Mouse (Mus musculus): ENCODE results near the gene Tmem151b. TPM values are rescaled to one million over a fixed set of nuclear protein-coding genes. Genes with fewer than 3 reads are reported as not detected.

Tmem151b gene
- polyA plus RNA-seq, 1 experiment from 2014 or later = 25.5 TPM

- no peaks in the 10 kb centered on the region for H3K9me3 ChIP-seq
- peaks cover 41% of the 10 kb centered on the region for H3K27me3 ChIP-seq
- H3K36me3 ChIP-seq = peaks cover 32% of the 10 kb centered on the region
- peak; percentile 74 for ATAC-seq
- H3K4me3 ChIP-seq (replicated peaks) = peak overlapping the region; percentile 87
- 2% methylated on average over 43 of the region's 68 CpGs for WGBS
- H3K4me2 ChIP-seq (replicated peaks) = peak overlapping the region; percentile 68
- peak overlapping the region; percentile 99 for H3K9ac ChIP-seq (replicated peaks)
- peak overlapping the region; percentile 96 for H3K27ac ChIP-seq
- H3K4me1 ChIP-seq (replicated peaks) = peaks cover 63% of the 10 kb centered on the region
These were observed 650 bp downstream of the Tmem151b start for GRCm38 (mm10) chr17:45548541-45549512.

DNA sequence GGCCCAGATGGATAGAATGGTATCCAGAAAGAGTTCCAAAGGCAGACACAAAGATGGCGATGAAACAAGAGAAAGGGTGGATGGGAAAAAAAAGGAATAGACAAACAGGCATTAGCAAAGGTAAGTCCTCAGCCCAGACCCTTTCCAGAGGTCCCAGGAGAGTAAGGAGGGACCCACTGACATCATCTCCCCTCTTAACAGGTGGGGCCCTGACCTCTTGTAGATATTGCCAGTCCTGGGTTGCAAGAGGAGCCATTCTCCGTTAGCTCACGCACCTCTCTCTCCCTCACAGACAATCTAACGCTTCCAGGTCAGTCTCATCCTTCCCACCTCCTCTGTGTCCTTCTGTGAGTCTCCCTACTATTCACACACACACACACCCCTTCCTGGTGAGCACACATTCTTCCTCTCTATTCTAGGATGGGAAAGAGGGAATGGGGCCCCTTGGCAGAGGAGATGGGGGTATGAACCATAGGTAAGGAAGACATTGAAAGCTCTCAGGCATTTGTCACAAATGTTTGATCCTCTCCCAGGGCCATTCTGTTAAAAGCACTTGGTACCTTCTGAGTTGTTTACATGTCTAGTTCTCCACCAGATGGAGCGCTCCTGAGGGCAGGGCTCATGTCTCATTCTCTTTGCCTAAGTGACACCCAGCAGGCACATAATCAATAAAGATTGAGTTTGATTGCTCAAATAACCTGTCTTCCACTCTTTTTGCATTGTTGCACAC is 1.9 kb downstream of the Tmem151b start:
- H3K27me3 ChIP-seq = peaks cover 50% of the 10 kb centered on the region
- 75% methylated on average over 5 of the region's 5 CpGs for WGBS

DNA sequence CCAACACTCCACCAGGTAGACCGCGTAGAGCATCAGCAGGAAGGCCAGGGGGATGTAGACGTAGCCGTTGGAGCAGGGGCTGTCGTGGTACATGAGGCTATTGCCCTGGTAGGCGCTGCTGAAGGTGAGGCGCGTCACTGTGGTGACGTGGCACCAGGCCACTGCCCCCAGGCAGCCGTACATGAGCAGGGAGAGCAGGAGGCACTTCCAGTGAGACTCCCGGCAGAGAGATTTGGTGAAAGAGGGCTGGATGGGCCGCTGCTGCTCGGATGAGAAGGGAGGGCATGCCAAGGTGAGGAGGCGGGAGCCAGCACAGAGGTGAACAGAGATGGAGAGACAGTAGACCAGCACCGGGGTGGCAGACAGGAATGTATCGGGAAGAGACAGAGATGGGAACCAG is 2.5 kb downstream of the Tmem151b start:
- Histone ChIP-seq H3K27me3 (peaks cover 52% of the 10 kb centered on the region), H3K4me1 (replicated peaks) (peaks cover 70% of the 10 kb centered on the region), H3K36me3 (peaks cover 35% of the 10 kb centered on the region), H3K4me2 (replicated peaks) (peak overlapping the region; percentile 7; the same call in 1 of the 2 replicates), H3K9ac (replicated peaks) (peak overlapping the region; percentile 28; the same call in 1 of the 2 replicates), H3K9me3 (no peaks in the 10 kb centered on the region), H3K4me3 (replicated peaks) (no peak overlapping the region), H3K27ac (no peak overlapping the region)
- ATAC-seq = no peak
- 69% methylated on average over 16 of the region's 16 CpGs for WGBS

More for the DNA sequence above, 1.9 kb downstream of the Tmem151b start:
- Histone ChIP-seq H3K4me1 (replicated peaks) (peaks cover 72% of the 10 kb centered on the region), H3K27ac (no peak overlapping the region), H3K4me2 (replicated peaks) (peak overlapping the region; percentile 68), H3K36me3 (peaks cover 35% of the 10 kb centered on the region), H3K9ac (replicated peaks) (no peak overlapping the region; the same call in 1 of the 2 replicates), H3K9me3 (no peaks in the 10 kb centered on the region), H3K4me3 (replicated peaks) (peak overlapping the region; percentile 87)
- ATAC-seq = no peak

DNA sequence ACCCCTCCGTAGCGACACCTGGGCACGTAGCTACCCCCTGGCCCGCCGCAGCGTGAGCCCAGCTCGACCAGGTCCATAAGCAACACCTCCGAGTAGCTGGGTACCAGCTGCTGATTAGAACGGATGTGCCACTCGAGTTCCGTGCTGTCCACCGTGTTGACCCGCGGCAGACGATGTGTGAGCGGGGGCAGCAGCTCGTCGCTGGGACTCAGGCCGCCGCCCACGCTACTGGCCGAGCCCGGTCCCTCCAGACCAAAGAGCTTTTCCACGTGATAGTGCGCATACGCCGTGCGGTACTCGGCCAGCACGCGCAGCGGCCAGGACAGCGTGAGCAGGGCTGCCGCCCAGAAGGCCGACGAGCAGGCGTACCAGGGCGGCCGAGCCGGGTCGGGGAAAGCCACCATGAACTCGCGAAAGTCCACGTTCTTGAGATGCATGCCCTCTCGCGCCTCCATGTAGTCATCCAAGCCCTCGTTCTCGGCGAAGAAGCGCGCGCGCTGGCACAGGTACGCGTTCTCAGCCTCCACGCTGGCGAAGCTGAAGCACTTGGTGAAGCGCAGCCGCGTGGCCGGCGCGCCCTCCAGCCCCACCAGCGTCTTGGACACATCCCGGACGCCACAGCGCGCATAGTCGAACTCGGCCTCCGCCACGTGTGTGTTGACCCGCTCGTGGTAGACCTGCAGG is 4.1 kb downstream of the Tmem151b start:
- peak overlapping the region; percentile 20 for H3K4me3 ChIP-seq (replicated peaks)
- peak overlapping the region; percentile 44 for H3K9ac ChIP-seq (replicated peaks)
- WGBS = 10% methylated on average over 74 of the region's 74 CpGs
- H3K27me3 ChIP-seq = peaks cover 59% of the 10 kb centered on the region
- H3K27ac ChIP-seq = no peak overlapping the region
- ATAC-seq = no peak
- H3K4me1 ChIP-seq (replicated peaks) = peaks cover 59% of the 10 kb centered on the region
- H3K36me3 ChIP-seq = peaks cover 35% of the 10 kb centered on the region
- no peaks in the 10 kb centered on the region for H3K9me3 ChIP-seq
- peak overlapping the region; percentile 44 for H3K4me2 ChIP-seq (replicated peaks)

DNA sequence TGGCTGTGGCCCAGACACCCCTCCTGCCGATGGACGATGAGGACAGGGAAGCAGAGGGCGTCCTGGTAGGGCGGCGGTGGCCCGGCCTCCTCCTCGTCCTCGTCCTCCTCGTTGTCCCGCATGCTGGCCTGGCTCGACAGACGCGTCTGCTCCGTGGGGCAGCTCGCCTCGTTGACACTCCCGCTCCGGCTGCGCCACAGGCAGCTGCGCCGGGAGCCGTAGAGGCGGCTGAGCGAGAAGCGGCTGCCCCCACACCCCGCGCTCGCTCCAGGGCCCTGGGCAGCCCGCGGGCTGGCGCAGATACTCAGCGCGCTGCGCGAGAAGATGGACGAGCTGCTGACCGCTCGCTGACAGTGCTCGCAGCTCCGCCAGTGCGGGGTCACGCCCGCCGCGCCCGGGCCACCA is 4.6 kb downstream of the Tmem151b start:
- Histone ChIP-seq H3K27ac (no peak overlapping the region), H3K36me3 (peaks cover 35% of the 10 kb centered on the region), H3K9me3 (no peaks in the 10 kb centered on the region), H3K4me1 (replicated peaks) (peaks cover 53% of the 10 kb centered on the region), H3K9ac (replicated peaks) (peak overlapping the region; percentile 44), H3K4me2 (replicated peaks) (peak overlapping the region; percentile 44), H3K27me3 (peaks cover 64% of the 10 kb centered on the region), H3K4me3 (replicated peaks) (peak overlapping the region; percentile 20)
- 3% methylated on average over 45 of the region's 46 CpGs for WGBS
- no peak for ATAC-seq

GRCm38 (mm10) chr17:45544001-45544872 is 5.2 kb downstream of the Tmem151b start:
- WGBS = 8% methylated on average over 24 of the region's 24 CpGs
- Histone ChIP-seq H3K4me2 (replicated peaks) (peak overlapping the region; percentile 44), H3K9me3 (no peaks in the 10 kb centered on the region), H3K9ac (replicated peaks) (peak overlapping the region; percentile 44), H3K4me3 (replicated peaks) (peak overlapping the region; percentile 20), H3K27ac (0 out of 2 replicates have a peak overlapping the region, but pooled peaks have one; percentile 14), H3K4me1 (replicated peaks) (peaks cover 51% of the 10 kb centered on the region), H3K27me3 (peaks cover 71% of the 10 kb centered on the region), H3K36me3 (peaks cover 35% of the 10 kb centered on the region)
- 0 out of 2 replicates have a peak, but pooled peaks have one; percentile 2 for ATAC-seq

DNA sequence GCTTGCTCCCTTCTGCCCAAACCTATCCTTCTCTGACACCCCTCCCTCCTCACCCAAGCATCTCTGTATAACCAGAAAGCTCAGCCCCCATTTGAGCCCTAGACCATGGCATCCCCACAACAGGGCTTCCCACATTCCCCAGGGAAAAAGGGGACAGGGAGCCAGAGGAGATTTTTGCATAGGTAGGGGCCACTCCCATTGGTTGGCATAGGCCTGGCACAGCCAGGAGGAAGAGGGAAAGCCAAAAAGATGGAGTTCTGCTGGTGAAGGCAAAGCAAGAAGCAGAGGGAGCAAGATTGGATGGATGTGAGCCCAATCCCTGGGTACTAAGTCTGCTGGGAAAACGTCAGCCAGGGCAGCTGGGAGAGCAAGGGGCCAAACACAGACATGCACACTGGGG is 6.4 kb downstream of the Tmem151b start:
- no peak overlapping the region for H3K4me3 ChIP-seq (replicated peaks)
- 31% methylated on average over 1 of the region's 1 CpGs for WGBS
- no peak for ATAC-seq
- no peak overlapping the region for H3K4me2 ChIP-seq (replicated peaks)
- H3K27ac ChIP-seq = no peak overlapping the region
- H3K27me3 ChIP-seq = peaks cover 80% of the 10 kb centered on the region
- H3K36me3 ChIP-seq = peaks cover 35% of the 10 kb centered on the region
- H3K9me3 ChIP-seq = no peaks in the 10 kb centered on the region
- peaks cover 47% of the 10 kb centered on the region for H3K4me1 ChIP-seq (replicated peaks)
- no peak overlapping the region for H3K9ac ChIP-seq (replicated peaks)

DNA sequence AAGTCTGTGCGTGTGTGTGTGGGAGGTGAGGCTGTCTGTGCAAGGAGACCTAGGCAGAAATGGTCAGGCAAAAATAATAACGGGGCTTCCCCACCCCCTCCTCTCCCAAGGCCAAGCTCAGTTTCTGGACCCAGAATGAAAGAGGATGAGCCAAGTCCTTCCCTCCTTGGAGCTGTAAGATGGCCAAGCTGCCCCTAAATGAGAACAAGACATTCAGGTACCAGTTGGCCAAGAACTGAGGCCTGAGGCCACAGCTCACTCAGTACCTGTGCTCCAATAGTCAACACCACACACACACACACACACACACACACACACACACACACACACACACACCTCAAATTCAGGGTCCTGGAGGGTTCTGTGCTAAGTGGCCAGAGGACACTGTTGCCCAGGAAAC is 6.8 kb downstream of the Tmem151b start:
- no peak overlapping the region for H3K27ac ChIP-seq
- peaks cover 43% of the 10 kb centered on the region for H3K4me1 ChIP-seq (replicated peaks)
- peaks cover 79% of the 10 kb centered on the region for H3K27me3 ChIP-seq
- ATAC-seq = no peak
- H3K4me3 ChIP-seq (replicated peaks) = no peak overlapping the region
- H3K9ac ChIP-seq (replicated peaks) = no peak overlapping the region
- H3K9me3 ChIP-seq = no peaks in the 10 kb centered on the region
- peaks cover 35% of the 10 kb centered on the region for H3K36me3 ChIP-seq
- no peak overlapping the region for H3K4me2 ChIP-seq (replicated peaks)
- WGBS = 78% methylated on average over 2 of the region's 2 CpGs

DNA sequence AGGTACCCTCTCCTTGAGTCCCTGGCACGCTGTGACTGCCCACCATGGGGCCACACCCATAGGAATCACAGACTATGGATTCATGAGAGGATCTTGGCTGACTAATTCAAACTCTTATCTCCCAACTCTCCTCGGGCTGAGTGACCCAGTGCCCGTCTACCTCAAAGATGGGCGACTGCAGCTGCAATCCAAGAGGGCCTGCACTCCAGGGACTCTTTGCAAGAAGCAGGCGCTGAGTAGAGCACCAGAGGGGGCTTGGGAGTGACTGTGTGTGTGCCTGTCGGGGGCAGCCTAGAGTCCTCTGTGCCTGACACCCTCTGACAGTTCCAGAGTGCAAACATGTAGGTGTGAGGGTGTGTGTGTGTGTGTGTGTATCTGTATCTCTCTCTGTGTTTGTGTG is 7.3 kb downstream of the Tmem151b start:
- peaks cover 79% of the 10 kb centered on the region for H3K27me3 ChIP-seq
- no peak for ATAC-seq
- H3K4me2 ChIP-seq (replicated peaks) = no peak overlapping the region
- no peak overlapping the region for H3K4me3 ChIP-seq (replicated peaks)
- no peak overlapping the region for H3K27ac ChIP-seq
- H3K4me1 ChIP-seq (replicated peaks) = peaks cover 37% of the 10 kb centered on the region
- peaks cover 35% of the 10 kb centered on the region for H3K36me3 ChIP-seq
- H3K9ac ChIP-seq (replicated peaks) = 0 out of 2 replicates have a peak overlapping the region, but pooled peaks have one; percentile 4
- no peaks in the 10 kb centered on the region for H3K9me3 ChIP-seq
- WGBS = 42% methylated on average over 6 of the region's 6 CpGs

- H3K9me3 ChIP-seq = no peaks in the 10 kb centered on the region
- peaks cover 17% of the 10 kb centered on the region for H3K4me1 ChIP-seq (replicated peaks)
- H3K27ac ChIP-seq = no peak overlapping the region
- H3K4me3 ChIP-seq (replicated peaks) = no peak overlapping the region
- H3K9ac ChIP-seq (replicated peaks) = no peak overlapping the region
- peaks cover 77% of the 10 kb centered on the region for H3K27me3 ChIP-seq
- no peak for ATAC-seq
- 87% methylated on average over 21 of the region's 21 CpGs for WGBS
- no peak overlapping the region for H3K4me2 ChIP-seq (replicated peaks)
- H3K36me3 ChIP-seq = peaks cover 11% of the 10 kb centered on the region
These were observed 9.8 kb downstream of the Tmem151b start for GRCm38 (mm10) chr17:45539664-45540063.

DNA sequence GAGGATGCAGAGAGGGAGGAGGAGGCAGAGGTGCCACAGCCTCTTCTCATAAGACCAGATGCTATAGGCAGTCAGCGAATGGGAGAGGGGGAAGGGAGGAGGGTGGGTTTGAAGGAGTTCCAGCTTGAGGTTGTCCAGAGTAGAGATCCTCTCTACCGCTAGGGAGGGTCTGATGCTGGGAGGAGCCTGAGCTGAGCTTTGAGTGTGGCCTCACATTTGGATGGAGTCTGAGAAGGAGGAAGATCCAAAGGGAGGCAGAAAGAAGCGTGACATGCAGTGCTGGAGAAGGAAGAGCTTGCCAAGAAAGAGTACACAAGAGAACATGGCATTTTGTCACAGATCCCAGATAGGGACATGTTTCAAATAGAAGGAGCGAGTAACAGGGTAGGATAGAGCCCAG is 11.1 kb downstream of the Tmem151b start:
- no peaks in the 10 kb centered on the region for H3K36me3 ChIP-seq
- no peak overlapping the region for H3K27ac ChIP-seq
- no peak overlapping the region for H3K4me3 ChIP-seq (replicated peaks)
- ATAC-seq = no peak
- peaks cover 4% of the 10 kb centered on the region for H3K4me1 ChIP-seq (replicated peaks)
- H3K9me3 ChIP-seq = no peaks in the 10 kb centered on the region
- H3K9ac ChIP-seq (replicated peaks) = no peak overlapping the region
- WGBS = 72% methylated on average over 4 of the region's 4 CpGs
- H3K4me2 ChIP-seq (replicated peaks) = no peak overlapping the region
- H3K27me3 ChIP-seq = peaks cover 76% of the 10 kb centered on the region

Data from midbrain, embryonic 13.5 days (tissue).